Mouse (Mus musculus) gastrocnemius, postnatal 10 days (tissue): Measurements from ENCODE around the gene Vil1. TPM values are rescaled to one million over a fixed set of nuclear protein-coding genes. Genes with fewer than 3 reads are reported as not detected.
A peak's percentile ranks its signal among the peaks of the same experiment; 100 is the strongest.

ENCODE experiments used
- DNase-seq: peaks from one replicate; pipeline ENCODE4 v3.0.0; 2021; ENCODE audit warnings: mixed read lengths
- long read RNA-seq, 2 experiments: library from polyadenylated mRNA; stranded (forward); transcript quantifications; one replicate each; pipeline ENCODE4 v2.0.0; 2021
- total RNA-seq, 2 experiments: library from RNA; stranded (reverse); gene quantifications; 2 replicates each; pipeline ENCODE4 v1.2.3; 2021

The Vil1 gene
- under 1 TPM; 0.09 to 0.16 TPM for total RNA-seq
- long read RNA-seq, experiment 1: 0 reads
- long read RNA-seq, experiment 2: 0 reads

- DNase-seq: no peak
Observed at GRCm38 (mm10) chr1:74408589-74409504, at the start of gene Vil1. Gene Vil1, plus strand, starts transcription at chr1:74409376.

- DNase-seq: no peak
Observed at GRCm38 (mm10) chr1:74359952-74360517, 49.1 kb upstream of the Vil1 start.

GRCm38 (mm10) chr1:74361812-74362211 lies 47.4 kb upstream of the Vil1 start, which contains the start of gene Catip:
Gene Catip, plus strand, starts transcription at chr1:74362108.
- peak; percentile 55 for DNase-seq

GRCm38 (mm10) chr1:74362325-74363229 lies 46.6 kb upstream of the Vil1 start:
- DNase-seq: no peak

GRCm38 (mm10) chr1:74363437-74363836 lies 45.7 kb upstream of the Vil1 start:
- DNase-seq: no peak

GRCm38 (mm10) chr1:74364270-74364669 lies 44.9 kb upstream of the Vil1 start:
- no peak for DNase-seq

GRCm38 (mm10) chr1:74367886-74368645 lies 41.1 kb upstream of the Vil1 start:
- peak; percentile 64 for DNase-seq

GRCm38 (mm10) chr1:74370040-74370439 lies 39.1 kb upstream of the Vil1 start:
- DNase-seq: no peak

GRCm38 (mm10) chr1:74373372-74373771 lies 35.8 kb upstream of the Vil1 start:
- no peak for DNase-seq

GRCm38 (mm10) chr1:74374980-74375379 lies 34.2 kb upstream of the Vil1 start, which contains the start of gene Slc11a1:
Gene Slc11a1, plus strand, starts transcription at chr1:74375195.
- no peak for DNase-seq

- DNase-seq: no peak
Observed at GRCm38 (mm10) chr1:74375561-74375960, 33.6 kb upstream of the Vil1 start.

GRCm38 (mm10) chr1:74376396-74376795 lies 32.8 kb upstream of the Vil1 start:
- no peak for DNase-seq

GRCm38 (mm10) chr1:74379058-74379504 lies 30.1 kb upstream of the Vil1 start:
- DNase-seq: no peak

- DNase-seq: no peak
Observed at GRCm38 (mm10) chr1:74380484-74380883, 28.7 kb upstream of the Vil1 start.

- DNase-seq: no peak
Observed at GRCm38 (mm10) chr1:74381588-74382021, 27.6 kb upstream of the Vil1 start.

- no peak for DNase-seq
Observed at GRCm38 (mm10) chr1:74383385-74383784, 25.8 kb upstream of the Vil1 start.

GRCm38 (mm10) chr1:74384525-74384924 lies 24.7 kb upstream of the Vil1 start:
- DNase-seq: no peak

- DNase-seq: no peak
Observed at GRCm38 (mm10) chr1:74385064-74385463, 24.1 kb upstream of the Vil1 start.

- DNase-seq: no peak
Observed at GRCm38 (mm10) chr1:74385531-74385930, 23.6 kb upstream of the Vil1 start.

- no peak for DNase-seq
Observed at GRCm38 (mm10) chr1:74386363-74386713, 22.8 kb upstream of the Vil1 start.

- peak; percentile 85 for DNase-seq
Observed at GRCm38 (mm10) chr1:74386714-74387385, 22.3 kb upstream of the Vil1 start.
